Mouse (Mus musculus): ENCODE results near the gene Phkg2. TPM values are rescaled to one million over a fixed set of nuclear protein-coding genes. Genes with fewer than 3 reads are reported as not detected.
"Not testable (repeated sequence)": the region's sequence is repeated elsewhere in the genome, so short reads cannot be mapped to it uniquely, and the experiment has no call there.

Gene Phkg2
- polyA plus RNA-seq, 1 experiment = 72.1 TPM

DNA sequence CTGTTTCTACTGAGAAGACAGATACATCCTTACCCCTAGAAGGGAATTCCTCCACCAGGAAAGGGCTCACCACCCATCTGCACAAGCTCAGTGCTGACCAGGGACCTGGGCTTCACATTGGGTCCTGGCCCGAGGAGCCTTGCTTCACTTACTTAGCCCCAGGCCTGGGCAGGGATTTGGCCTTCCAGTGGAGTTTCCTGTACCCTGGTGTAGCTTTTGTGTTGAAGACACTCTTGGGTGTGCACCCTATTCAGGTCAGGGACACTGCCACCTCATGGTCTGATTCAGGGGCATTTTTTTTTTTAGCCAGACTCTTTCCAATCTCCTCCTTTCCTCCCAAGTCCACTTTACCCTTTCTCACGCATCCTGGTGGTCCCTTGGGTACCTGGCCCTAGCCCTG is 29.8 kb downstream of the Phkg2 start:
- no peak for DNase-seq (ENCODE audit: low read depth)

- DNase-seq (ENCODE audit: low read depth) = no peak
Measured at GRCm38 (mm10) chr7:127604256-127604655, 31.1 kb downstream of the Phkg2 start.

DNA sequence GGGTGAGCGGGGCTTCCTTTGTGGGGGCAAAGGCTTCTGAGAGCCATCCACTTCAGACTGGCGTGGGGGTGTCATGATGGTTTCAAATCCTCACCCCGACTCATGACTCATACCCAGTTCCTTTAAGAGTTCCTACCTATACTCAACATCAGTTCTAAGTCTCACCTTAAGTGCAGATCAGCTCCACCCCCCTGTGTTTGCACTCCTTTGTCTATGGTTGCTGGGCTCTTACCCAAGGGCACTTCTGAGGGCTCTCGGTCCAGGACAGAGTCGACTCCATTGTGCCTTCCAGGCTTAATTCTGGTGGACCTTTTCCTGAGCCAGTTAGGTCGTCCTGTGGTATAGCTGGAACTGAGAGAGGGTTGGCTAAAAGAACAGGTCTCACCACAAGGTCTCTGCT is 34.0 kb downstream of the Phkg2 start:
- DNase-seq (ENCODE audit: low read depth) = no peak

GRCm38 (mm10) chr7:127611011-127611410 is 37.9 kb downstream of the Phkg2 start:
- DNase-seq (ENCODE audit: low read depth) = no peak

DNA sequence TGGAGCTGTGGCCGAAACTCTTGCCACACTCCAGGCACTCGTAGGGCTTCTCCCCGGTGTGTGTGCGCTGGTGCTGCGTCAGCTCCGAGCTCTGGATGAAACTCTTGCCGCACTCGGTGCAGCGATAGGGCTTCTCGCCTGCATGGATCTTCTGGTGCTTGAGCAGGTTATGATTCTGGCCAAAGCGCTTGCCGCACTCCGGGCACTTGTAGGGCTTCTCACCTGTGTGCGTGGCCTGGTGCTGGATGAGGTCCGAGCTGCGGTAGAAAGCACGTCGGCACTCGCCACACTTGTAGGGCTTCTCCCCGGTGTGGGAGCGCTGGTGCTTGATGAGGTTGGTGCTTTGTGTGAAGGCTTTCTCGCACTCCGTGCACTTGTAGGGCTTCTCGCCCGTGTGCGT is 38.4 kb downstream of the Phkg2 start:
- no peak for DNase-seq (ENCODE audit: low read depth)

GRCm38 (mm10) chr7:127613501-127613900 is 40.4 kb downstream of the Phkg2 start:
- no peak for DNase-seq (ENCODE audit: low read depth)

GRCm38 (mm10) chr7:127614091-127614490 is 41.0 kb downstream of the Phkg2 start:
- DNase-seq (ENCODE audit: low read depth) = no peak

GRCm38 (mm10) chr7:127614511-127614890 is 41.4 kb downstream of the Phkg2 start:
- no peak for DNase-seq (ENCODE audit: low read depth)

- no peak for DNase-seq (ENCODE audit: low read depth)
Measured at GRCm38 (mm10) chr7:127614891-127615843, 42.0 kb downstream of the Phkg2 start, which contains the start of gene Zfp629. TSS of gene Zfp629 (minus strand) at chr7:127615797.

GRCm38 (mm10) chr7:127616336-127616735 is 43.2 kb downstream of the Phkg2 start:
- no peak for DNase-seq (ENCODE audit: low read depth)

- DNase-seq (ENCODE audit: low read depth) = no peak
Measured at GRCm38 (mm10) chr7:127616881-127617280, 43.7 kb downstream of the Phkg2 start.

- no peak for DNase-seq (ENCODE audit: low read depth)
Measured at GRCm38 (mm10) chr7:127617962-127618361, 44.8 kb downstream of the Phkg2 start.

DNA sequence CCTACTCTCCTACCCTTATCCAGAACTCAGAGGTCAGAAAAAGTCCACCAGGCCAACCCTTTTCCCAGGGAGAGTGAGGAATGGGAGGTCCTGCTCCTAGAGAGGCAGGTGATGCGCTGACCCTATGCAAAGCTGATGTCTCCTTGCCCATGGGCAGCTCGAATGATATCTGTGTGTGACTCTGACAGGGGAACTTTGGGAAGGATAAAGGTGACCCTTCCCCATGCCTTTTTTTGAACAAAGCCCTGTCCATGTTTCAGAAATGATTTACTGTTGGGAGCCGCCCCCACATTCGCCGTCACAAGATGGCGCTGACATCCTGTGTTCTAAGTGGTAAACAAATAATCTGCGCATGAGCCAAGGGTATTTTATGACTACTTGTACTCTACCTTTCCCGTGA is 45.3 kb downstream of the Phkg2 start:
- DNase-seq (ENCODE audit: low read depth) = not testable (repeated sequence)

- DNase-seq (ENCODE audit: low read depth) = no peak
Measured at GRCm38 (mm10) chr7:127626039-127626438, 52.9 kb downstream of the Phkg2 start.

DNA sequence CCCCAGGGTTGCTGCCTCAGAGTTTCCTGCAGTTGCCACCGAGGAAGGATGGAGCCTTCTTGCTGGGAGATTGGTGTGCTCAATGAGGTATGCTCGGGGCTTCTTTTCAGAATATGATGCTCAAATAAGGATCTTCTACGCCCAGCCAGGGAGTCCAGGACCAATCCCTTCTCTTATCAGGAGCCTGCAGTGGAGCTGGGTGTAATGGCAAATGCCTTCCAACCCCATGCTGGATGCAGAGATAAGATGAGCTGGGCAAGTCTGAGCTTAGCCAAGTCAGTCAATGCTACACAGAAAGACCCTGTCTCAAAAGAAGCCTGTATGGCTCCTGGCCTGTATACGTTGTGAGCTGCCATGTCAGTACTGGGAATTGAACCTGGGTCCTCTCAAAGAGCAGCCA is 53.3 kb downstream of the Phkg2 start:
- no peak for DNase-seq (ENCODE audit: low read depth)

DNA sequence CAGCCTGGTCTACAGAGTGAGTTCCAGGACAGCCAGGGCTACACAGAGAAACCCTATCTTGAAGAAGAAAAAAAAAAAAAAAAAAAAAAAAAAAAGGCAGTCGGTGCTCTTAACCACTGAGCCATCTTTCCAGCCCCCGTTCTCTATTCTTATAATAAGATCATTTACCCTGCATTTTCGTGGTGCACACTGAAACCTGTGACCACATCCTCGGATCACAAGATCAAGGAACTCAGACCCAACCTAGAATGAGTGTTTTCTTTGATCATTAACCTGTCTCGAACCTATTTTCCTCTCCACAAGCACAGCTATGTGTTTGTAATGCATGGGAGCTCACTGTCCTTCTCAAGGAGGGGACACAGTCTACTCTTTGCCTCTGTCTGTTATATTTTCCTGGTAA is 55.5 kb downstream of the Phkg2 start:
- no peak for DNase-seq (ENCODE audit: low read depth)

DNA sequence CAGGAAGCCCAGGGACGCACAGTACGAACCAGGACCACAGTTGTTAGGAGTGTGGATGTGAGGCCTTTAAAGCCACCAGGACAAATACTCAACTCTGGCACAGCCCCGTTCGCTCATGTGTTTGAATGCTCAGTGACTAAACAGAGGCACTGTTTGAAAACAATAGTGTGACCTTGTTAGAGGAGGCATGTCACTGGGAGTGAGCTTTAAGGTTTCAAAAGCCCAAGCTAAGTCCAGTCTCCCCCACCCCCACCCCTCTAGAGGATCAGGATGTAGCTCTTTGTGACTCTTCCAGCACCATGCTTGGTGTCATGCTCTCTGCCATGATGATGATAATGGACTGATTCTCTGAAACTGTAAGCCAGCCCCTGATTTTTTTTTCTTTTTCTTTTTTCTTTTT is 58.3 kb downstream of the Phkg2 start:
- no peak for DNase-seq (ENCODE audit: low read depth)

Other genes with a start within 250 kb of the Phkg2 start
- gene Zfp768, start 227.8 kb upstream of the Phkg2 start, polyA plus RNA-seq (2012; rRNA removed) = 22.5 and 22.7 TPM in 2 replicates
- 8.7 and 9.4 TPM in 2 replicates for gene Zfp747, start 197.3 kb upstream of the Phkg2 start, polyA plus RNA-seq (2012; rRNA removed)
- 5.8 and 6.4 TPM in 2 replicates for gene 9130019O22Rik, start 186.2 kb upstream of the Phkg2 start, polyA plus RNA-seq (2012; rRNA removed)
- gene E430018J23Rik, start 179.7 kb upstream of the Phkg2 start, polyA plus RNA-seq (2012; rRNA removed) = 11.9 and 12.0 TPM in 2 replicates
- gene Zfp764, start 166.5 kb upstream of the Phkg2 start, polyA plus RNA-seq (2012; rRNA removed) = 5.6 and 5.9 TPM in 2 replicates
- 18.1 and 22.4 TPM in 2 replicates for gene Zfp688, start 151.3 kb upstream of the Phkg2 start, polyA plus RNA-seq (2012; rRNA removed)
- 3.5 and 4.2 TPM in 2 replicates for gene Zfp689, start 124.2 kb upstream of the Phkg2 start, polyA plus RNA-seq (2012; rRNA removed)
- gene Prr14, start 113.7 kb upstream of the Phkg2 start, polyA plus RNA-seq (2012; rRNA removed) = 52.6 and 58.8 TPM in 2 replicates
- gene Fbrs, start 94.1 kb upstream of the Phkg2 start, polyA plus RNA-seq (2012; rRNA removed) = 15.3 and 27.5 TPM in 2 replicates
- gene Srcap, start 61.4 kb upstream of the Phkg2 start, polyA plus RNA-seq (2012; rRNA removed) = 14.9 and 16.8 TPM in 2 replicates
- gene Gm42715, start 53.8 kb upstream of the Phkg2 start, polyA plus RNA-seq (2012; rRNA removed) = 8.9 and 12.1 TPM in 2 replicates
- 0.18 TPM in 1 of 2 replicates, not detected in the other for gene Tmem265, start 11.9 kb upstream of the Phkg2 start, polyA plus RNA-seq (2012; rRNA removed)
- gene Ccdc189, start 15.3 kb downstream of the Phkg2 start, polyA plus RNA-seq (2012; rRNA removed) = 16.9 and 18.8 TPM in 2 replicates
- 29.2 and 32.8 TPM in 2 replicates for gene Rnf40, start 15.4 kb downstream of the Phkg2 start, polyA plus RNA-seq (2012; rRNA removed)
- 14.6 and 18.1 TPM in 2 replicates for gene Zfp629, start 42.5 kb downstream of the Phkg2 start, polyA plus RNA-seq (2012; rRNA removed)
- gene Bcl7c, start 135.6 kb downstream of the Phkg2 start, polyA plus RNA-seq (2012; rRNA removed) = 21.2 and 30.4 TPM in 2 replicates
- 21.0 and 35.9 TPM in 2 replicates for gene Ctf1, start 139.4 kb downstream of the Phkg2 start, polyA plus RNA-seq (2012; rRNA removed)
- not detected in 2 replicates for gene Ctf2, start 158.8 kb downstream of the Phkg2 start, polyA plus RNA-seq (2012; rRNA removed)
- 25.7 and 26.8 TPM in 2 replicates for gene Fbxl19, start 171.2 kb downstream of the Phkg2 start, polyA plus RNA-seq (2012; rRNA removed)
- 27.1 and 37.9 TPM in 2 replicates for gene Orai3, start 196.5 kb downstream of the Phkg2 start, polyA plus RNA-seq (2012; rRNA removed)
- 7.6 and 11.8 TPM in 2 replicates for gene Setd1a, start 203.3 kb downstream of the Phkg2 start, polyA plus RNA-seq (2012; rRNA removed)
- not detected in 2 replicates for gene Gm49388, start 212.3 kb downstream of the Phkg2 start, polyA plus RNA-seq (2012; rRNA removed)
- 103 and 120 TPM in 2 replicates for gene Hsd3b7, start 227.3 kb downstream of the Phkg2 start, polyA plus RNA-seq (2012; rRNA removed)